Mouse (Mus musculus) heart, postnatal 14 days (tissue): ENCODE measurements around the gene Sapcd1. TPM values are rescaled to one million over a fixed set of nuclear protein-coding genes. Genes with fewer than 3 reads are reported as not detected.
A peak's percentile ranks its signal among the peaks of the same experiment; 100 is the strongest.
"Not testable (repeated sequence)": the region's sequence is repeated elsewhere in the genome, so short reads cannot be mapped to it uniquely, and the experiment has no call there.

ENCODE experiments used
- DNase-seq, 2 experiments: peaks; one replicate each; pipeline ENCODE4 v3.0.0; 2021 to 2022
- intact Hi-C: fragments of 180-260 bp; cut with DNase I; formaldehyde crosslinking; loops from one replicate; pipeline ENCODE4 v1.15.1; 2025
- total RNA-seq, 2 experiments: library from RNA; stranded (reverse); gene quantifications; 2 replicates each; pipeline ENCODE4 v1.2.3; 2021

The Sapcd1 gene
- total RNA-seq, 2 experiments from 2014 or later, result 0.34 to 0.48 TPM

DNA sequence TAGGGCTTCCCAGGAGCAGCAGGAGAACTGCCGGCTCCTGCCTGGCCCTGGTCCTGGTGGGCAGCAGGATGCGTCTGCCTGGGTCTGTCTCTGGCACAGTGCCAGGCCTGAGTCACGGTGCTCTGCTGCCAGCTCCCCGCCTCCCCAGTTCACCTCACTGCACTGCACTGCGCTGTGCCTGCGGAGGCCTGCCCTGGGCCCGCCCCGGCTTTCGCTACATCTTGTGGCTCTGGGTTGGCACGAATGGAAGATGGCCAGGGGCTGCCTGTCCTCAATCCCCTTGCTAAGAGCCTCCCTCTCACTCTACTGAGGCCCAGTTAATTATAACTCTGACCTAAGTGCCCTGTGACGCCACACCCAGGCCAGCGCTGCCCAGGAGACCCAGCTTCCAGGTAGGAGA is 11.4 kb downstream of the Sapcd1 start, which contains the start of gene Vwa7:
Vwa7 (plus strand) TSS at position 204 of the 400 bp plus-strand sequence.
- intact Hi-C loops, result no loop called here
- peak; percentile 41 to 54 for DNase-seq

DNA sequence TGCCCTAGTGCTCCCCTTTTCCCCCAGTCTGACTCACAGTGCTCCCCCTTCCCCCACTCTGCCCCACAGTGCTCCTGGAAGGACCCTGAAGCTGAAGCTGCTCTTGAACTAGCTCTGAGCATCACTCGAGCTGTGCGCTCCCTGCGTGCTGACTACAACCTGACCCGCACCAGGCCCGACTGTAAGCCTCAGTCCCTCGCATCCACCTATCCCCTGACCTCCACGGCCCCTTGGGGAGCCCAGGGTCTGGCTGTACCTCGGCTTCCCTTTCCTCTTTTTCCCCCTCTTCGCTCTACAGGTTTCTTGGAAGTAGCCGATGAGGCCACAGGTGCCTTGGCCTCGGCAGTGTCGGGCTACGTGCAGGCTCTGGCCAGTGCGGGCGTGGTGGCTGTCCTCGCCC is 12.5 kb downstream of the Sapcd1 start:
- no peak for DNase-seq
- intact Hi-C loops, result no loop called here

DNA sequence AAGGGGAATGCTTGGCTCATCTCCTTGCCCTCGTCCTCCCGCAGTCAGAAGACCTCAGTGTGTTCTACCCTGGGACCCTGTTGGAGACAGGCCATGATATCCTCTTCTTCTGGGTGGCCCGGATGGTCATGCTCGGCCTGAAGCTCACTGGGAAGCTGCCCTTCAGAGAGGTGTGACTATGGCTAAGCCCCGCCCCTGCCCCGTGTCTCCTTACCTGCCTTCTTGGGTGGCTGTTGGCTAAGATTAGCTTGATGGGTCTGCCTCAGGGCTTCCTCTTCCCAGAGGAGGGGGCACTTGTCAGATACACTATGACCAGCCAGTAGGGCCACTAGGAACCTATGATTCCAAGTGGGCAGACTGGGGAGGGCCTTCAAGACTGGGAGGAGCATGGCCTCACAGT is 14.6 kb downstream of the Sapcd1 start:
- no peak for DNase-seq
- intact Hi-C loops, result no loop called here

DNA sequence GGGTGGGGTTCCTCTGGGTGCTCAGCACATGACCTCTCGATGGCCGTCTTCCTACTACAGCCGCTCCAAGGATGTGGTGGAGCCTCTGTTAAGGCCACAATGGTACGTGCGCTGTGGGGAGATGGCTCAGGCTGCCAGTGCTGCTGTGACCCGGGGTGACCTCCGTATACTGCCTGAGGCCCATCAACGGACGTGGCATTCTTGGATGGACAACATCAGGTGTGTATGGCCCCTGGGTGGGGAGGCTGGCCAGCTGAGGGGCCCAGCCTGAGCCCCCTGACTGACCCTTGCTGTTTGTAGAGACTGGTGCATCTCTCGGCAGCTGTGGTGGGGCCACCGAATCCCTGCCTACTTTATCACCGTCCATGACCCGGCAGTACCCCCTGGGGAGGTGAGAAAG is 15.4 kb downstream of the Sapcd1 start:
- intact Hi-C loops, result no loop called here
- no peak for DNase-seq

DNA sequence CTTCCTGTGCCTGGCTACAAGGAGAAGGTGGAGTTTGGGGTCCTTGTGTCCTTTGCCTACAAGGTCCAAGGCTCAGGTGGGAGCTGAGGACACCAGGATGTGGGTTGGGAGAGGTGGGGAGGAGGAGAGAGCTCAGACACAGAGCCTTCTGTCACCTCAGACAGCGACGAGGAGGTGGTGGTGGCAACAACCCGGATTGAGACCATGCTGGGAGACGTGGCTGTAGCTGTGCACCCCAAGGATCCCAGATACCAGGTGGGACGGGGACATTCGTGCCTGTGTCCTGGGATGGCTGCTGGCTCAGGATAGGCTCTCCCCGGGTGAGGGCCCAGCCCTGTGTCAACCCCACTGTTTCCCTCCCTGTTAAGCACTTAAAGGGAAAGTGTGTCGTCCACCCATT is 16.4 kb downstream of the Sapcd1 start:
- no peak for DNase-seq

DNA sequence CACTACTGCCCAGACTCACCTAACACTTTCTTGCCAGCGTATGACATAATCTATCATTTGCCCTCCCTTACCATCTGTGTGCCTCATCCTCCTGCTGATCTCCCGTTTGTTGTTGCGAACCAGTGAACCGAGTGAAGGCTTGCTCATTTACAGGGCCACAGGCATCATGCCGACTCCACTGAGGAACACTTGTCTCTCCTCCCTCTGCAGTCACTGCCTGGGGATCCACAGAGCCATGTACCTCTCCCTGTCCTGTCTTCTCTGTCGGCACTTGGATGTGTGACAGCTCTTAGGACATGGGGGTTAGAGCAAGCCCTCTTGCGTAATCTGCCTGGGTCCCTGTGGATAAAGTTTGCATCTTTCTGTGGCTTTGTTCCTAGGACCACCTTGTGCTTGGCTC is 18.2 kb downstream of the Sapcd1 start:
- no peak for DNase-seq
- intact Hi-C loops, result no loop called here

More for the DNA sequence above, 16.4 kb downstream of the Sapcd1 start:
- intact Hi-C loops, result no loop called here

DNA sequence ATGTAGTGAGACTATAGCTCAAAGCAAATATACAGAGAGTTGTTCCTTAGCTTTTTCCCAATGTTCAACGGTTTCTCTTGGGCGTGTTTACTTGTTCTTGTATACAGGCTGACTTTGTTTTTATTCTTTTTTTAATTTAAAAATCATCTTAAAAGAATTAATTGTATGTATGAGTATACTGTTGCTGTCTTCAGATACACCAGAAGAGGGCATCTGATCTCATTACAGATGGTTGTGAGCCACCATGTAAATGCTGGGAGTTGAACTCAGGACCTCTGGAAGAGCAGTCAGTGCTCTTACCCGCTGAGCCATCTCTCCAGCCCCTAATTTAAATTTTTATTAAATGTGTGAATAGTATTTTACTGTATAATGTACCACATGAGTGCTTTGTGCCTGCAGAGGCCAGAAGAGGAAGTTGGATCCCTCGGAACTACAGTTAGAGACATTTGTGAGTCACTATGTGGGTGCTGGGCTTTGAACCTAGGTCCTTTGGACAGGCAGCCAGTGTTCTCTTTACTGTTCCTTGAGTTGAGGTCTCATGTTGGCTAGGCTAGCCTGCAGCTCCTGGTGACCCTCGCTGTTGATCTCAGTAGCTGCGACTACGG is 20.3 kb downstream of the Sapcd1 start:
- no peak for DNase-seq
- intact Hi-C loops, result no loop called here

DNA sequence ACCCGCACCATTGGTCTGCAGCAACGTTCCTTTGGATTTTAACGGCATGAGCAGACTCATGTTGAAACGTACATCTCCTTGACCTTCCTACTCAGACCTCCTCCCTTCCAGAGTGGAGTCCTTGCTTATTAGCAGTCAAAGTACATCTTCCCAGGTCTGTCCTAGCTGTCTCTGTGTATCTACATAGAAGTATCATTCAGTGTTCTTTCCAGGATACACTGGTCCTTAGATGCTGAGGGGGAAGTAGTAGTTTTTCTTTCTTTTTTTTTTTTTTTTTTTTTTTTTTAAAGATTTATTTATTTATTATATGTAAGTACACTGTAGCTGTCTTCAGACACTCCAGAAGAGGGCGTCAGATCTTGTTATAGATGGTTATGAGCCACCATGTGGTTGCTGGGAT is 21.9 kb downstream of the Sapcd1 start:
- intact Hi-C loops, DNase-seq: not testable (repeated sequence)

DNA sequence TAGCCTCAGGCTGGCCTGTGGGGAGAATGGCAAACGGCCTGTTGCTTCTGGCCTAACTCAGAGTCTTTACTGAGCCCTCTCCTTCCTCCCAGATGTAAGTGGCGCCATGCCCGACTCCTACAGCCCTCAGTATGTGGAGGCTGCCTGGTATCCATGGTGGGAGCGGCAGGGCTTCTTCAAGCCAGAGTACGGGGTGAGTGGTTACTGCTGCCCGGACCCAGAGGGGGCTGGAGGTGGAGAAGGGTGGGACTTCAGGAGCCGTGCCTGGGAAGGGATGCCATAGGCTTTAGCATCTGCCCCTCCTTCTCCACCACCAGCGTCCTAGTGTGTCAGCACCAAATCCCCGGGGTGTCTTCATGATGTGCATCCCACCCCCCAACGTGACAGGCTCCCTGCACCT is 22.7 kb downstream of the Sapcd1 start:
- intact Hi-C loops, result no loop called here
- DNase-seq, result no peak

DNA sequence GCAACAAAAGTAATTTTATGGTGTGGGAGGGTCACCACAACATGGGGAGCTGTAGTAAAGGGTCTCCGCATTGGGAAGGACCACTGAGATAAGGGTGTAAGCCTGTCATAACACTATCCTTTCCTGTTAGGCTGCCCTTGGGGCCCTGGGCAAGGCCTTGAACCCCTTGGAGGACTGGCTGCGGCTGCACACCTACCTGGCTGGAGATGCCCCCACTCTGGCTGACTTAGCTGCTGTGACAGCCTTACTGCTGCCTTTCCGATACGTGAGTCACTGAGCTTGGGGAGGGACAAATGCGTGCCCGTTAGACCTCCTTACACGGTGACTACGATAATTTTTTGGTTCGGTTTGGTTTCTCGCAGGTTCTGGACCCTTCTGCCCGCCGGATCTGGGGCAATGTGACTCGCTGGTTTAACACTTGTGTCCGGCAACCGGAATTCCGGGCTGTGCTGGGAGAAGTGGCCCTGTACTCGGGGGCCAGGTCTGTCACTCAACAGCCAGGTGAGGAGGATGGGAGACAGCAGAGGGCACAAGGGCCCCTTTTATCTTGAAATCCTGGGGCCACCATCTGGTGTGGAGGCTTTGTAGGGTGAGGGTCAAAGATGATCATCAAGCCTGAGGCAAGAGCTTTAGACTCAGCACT is 23.6 kb downstream of the Sapcd1 start:
- intact Hi-C loops, result no loop called here
- DNase-seq, result no peak

DNA sequence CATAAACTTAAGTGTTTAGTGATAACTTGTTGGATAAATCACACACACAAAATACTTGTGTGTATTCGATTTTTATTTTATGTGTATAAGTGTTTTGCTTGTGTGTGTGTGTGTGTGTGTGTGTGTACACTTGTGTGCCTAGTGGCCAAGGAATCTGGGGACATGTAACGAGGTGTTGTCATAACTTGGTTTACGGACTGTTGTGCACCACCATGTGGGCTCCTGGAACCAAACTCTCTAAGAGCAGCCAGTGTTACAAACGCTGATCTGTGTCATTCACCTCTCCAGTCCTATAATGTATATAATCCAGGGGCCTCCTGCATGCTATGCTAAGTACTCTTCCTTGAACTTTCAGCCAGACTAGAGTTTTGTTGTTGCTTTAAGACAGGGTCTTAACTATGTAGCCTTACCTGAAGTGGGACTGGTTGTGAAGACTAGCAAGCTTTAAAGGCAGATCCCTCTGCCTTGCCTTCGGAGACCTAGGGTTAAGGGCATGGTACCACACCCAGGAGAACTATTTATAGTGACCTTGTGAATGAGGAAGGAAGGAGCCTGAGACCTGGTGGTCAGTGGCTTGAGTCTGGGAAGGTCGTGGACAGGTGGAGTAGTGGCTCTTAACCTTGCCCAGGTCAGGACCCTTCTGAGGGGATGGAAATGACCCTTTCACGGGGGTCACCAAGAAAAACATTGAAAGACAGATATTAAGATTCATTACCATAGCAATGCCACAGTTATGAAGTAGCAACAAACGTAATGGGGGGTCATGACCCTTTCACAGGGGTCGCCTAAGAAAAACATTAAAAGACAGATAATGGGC is 24.6 kb downstream of the Sapcd1 start:
- DNase-seq, result no peak
- intact Hi-C loops, result no loop called here

DNA sequence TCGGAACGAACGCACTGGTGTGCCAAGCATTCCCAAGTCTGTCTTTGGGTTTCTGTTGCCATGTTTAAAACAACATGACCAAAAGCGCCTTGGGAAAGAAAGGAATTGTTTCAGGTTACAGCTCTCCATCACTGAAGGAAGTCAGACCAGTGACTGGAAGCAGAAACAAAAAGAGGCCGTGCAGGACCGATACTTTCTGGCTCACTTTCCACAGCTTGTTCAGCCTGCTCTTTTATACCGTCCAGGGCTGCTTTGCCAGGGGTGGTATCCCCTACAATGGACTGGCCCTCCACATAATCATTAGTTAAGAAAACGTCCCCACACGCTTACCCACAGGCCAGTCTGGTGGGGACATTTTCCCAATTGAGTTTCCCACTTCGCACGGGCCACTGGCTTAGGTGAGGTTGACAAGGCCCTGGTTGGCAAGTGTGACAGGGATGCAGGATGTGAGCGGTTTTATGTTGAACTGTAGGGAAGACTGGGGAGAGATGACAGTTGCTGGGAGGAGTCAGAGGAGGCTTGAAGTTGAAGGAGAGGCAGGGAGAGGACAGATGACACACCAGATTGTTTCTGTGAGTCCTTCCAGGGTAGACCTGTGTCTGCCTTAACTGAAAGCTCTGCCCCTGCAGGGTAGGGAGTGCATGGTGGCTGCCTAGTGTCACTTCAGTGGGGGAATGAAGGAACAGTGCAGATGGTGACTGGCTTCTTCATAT is 25.5 kb downstream of the Sapcd1 start:
- DNase-seq, result no peak
- intact Hi-C loops, result no loop called here

DNA sequence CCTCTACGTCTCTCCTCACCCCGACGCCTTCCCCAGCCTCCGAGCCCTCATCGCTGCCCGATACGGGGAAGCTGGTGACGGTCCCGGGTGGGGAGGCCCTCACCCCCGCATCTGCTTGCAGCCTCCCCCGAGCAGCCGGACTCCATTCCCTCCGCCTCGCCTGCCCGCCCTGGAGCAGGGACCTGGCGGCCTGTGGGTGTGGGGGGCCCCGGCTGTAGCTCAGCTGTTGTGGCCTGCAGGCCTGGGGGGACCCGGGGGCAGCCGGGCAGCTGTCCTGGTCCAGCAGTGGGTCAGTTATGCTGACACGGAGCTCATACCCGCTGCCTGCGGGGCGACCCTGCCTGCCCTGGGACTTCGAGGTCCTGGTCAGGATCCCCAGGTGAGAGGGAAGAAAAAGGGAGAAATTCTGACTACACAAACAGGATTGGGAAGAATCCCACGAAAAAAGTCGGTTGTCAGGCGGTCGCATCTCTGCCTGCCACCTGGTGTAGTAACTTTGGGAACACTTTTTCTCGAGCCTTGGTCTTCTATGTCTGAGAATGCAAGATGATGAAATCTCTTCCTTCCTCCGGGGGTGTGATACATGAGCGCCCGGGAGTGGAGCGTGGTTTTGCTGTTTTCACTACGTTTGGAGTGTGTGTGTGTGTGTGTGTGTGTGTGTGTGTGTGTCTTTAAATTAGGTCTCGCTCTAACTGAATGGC is 26.2 kb downstream of the Sapcd1 start:
- peak in 1 of 2 experiments; percentile 23 for DNase-seq
- intact Hi-C loops, result no loop called here

DNA sequence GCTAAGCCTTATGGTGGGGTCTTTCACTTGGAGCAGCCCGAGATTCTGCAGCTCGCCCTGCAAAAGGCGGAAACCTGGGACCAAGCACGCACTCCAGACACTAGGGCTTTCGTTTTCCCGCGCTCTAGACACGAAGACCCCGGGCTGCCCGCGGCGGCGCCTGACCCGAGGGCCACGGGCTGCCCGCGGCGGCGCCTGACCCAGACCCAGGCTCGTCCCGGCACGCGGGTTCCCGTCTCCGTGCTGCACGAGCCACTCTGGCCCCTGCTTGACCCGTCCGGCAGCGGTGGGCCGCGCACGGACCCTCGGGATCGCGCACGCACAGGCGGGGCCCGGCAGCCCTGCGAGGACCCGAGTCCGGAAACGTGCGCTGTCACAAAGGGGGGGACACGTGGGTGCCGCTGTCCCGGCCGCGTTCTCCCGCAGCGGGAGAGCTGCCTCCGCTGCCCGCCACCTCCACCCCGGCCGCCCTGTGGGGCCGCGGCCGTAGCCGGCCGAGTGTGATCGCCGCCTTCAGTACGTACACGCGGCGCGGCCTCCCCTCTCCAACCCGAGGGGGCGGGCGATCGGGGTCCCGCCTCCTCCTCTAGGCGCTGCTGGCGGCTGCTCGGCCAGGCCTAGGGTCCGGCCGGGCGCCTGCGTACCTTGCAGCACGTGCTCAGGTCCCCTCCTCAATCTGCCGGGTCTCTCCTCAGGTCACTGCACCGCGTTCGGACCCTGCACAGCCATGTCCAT is 26.9 kb downstream of the Sapcd1 start, which contains the start of gene Vars:
Vars (plus strand) TSS at position 271 of the 735 bp plus-strand sequence.
- peak; percentile 89 to 91 for DNase-seq
- intact Hi-C loops, result no loop called here

DNA sequence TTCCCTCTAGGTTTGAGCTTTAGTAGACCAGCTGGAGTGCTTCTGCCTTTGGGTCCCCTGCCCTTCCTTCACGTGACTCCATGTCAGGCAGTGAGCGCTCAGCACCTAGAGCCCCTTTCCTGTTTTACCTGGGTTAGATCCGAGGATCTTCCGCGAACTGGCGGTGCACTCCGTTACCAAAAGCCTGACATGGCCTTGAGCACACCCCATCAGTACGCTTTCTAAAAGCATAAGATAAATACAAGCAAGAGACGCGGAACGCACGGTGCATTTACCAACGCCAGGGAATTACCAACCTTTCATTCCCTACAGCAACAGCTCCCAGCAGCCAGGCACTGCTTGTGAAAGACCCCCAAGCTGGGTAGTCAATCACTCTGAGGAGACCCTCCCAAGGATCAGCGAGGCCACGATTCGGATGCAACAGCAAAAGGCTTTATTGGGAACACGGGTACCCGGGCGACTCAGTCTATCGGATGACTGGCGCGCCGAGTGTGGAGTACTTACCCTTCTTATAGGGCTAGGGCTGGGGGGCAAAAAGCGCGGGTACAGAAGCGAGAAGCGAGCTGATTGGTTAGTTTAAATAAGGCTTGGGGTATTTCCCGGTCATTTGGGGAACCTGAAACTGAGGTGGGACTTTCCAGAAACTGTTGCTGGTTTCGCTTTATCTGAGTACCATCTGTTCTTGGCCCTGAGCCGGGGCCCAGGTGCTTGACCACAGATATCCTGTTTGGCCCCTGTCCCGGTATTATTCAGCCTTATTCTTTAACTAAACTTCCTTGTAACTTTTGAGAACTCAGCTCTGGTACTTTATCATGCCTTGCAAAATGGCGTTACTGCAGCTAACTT is 27.7 kb downstream of the Sapcd1 start:
- DNase-seq, intact Hi-C loops: not testable (repeated sequence)

DNA sequence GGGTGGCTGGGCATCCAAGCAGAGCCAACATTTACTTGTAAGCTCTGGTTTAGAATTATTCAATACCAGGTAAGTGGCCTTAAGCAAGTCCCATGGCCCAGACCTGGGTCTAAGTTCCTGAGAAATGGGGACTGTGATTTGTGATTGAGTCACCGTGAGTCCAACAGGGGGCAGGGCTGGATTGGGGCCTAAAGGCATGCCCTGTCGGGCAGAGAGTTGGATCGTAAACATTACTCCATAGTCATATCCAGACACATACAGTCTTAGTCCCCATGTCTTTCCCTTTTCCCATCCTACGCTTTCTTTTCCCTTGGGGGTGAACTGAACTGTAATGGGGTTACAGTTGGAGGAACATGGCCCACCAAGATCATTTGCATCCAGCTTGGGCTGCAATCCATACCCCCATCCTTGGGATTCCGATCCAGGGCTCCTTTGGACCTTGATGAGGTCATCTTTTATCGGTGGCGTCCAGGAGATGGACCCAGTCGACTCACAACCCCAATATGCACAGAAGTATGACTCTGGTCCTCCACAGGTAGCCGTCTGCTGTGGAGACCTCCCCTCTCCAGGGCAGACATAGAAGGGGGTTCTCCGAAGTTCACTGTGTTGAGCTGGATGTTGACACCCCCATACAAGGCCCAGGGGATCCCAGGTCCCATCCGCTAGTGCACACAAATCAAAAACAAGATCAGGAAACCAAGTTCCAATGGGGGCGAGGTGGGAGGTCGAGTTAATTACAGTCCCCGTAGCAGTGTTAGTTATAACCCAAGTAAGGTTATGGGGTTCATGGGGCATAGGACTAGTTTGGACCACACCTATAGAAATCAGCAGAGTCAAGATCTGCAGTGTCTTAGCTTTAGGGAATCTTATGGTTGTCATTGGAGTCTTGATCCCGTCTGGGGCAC is 29.0 kb downstream of the Sapcd1 start:
- intact Hi-C loops, result no loop called here
- no peak for DNase-seq

DNA sequence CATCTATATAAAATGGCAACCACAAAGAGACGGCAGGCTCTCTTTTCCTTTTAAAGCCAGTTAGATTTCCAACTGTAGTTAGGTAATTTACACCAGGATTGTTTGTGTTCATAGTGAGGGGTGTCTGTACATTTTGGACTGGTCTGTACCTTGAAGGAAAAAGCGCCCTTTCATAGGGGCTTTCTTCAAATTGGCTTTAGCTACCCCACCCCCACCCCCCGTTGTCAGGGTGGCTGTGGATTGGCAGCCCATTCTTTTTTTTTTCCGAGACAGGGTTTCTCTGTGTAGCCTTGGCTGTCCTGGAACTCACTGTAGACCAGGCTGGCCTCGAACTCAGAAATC is 30.7 kb downstream of the Sapcd1 start:
- intact Hi-C loops, result no loop called here
- DNase-seq, result no peak
